Mouse (Mus musculus) stomach, embryonic 14.5 days (tissue): ENCODE measurements around the gene Mast4. TPM values are rescaled to one million over a fixed set of nuclear protein-coding genes. Genes with fewer than 3 reads are reported as not detected.
"Not testable (repeated sequence)": the region's sequence is repeated elsewhere in the genome, so short reads cannot be mapped to it uniquely, and the experiment has no call there.

Source experiments
- ATAC-seq: fragments of 200-750 bp; cut with Nextera tagmentation; 2 replicates; pipeline ENCODE4 v1.8.0; 2017; ENCODE audit warnings: low read depth, moderate TSS enrichment; ENCODE audit not compliant: insufficient number of reproducible peaks, insufficient read depth, low FRiP score
- H3K27ac ChIP-seq: fragments of 300-500 bp; sonication (generic); 2 replicates; pipeline ENCODE4 v1.5.1; 2014; ENCODE audit warnings: mild to moderate bottlenecking, low read length, moderate library complexity, mixed read lengths
- H3K27me3 ChIP-seq: fragments of 300-500 bp; sonication (generic); 2 replicates; pipeline ENCODE4 v1.6.1; 2014; ENCODE audit warnings: low read length, control low read depth, mixed read lengths; ENCODE audit not compliant: control insufficient read depth, insufficient read depth
- H3K36me3 ChIP-seq: fragments of 300-500 bp; sonication (generic); 2 replicates; pipeline ENCODE4 v1.6.1; 2014; ENCODE audit warnings: mild to moderate bottlenecking, control low read depth, low read length, moderate library complexity, mixed read lengths; ENCODE audit not compliant: control insufficient read depth, insufficient read depth
- H3K4me1 ChIP-seq: fragments of 300-500 bp; sonication (generic); 2 replicates; pipeline ENCODE4 v1.6.1; 2014; ENCODE audit warnings: low read length, control low read depth, mixed read lengths; ENCODE audit not compliant: control insufficient read depth, insufficient read depth
- H3K4me2 ChIP-seq: fragments of 300-500 bp; sonication (generic); replicated peaks from 2 replicates; pipeline ENCODE4 v1.6.1; 2014; ENCODE audit warnings: low read depth, low read length, control low read depth
- H3K4me3 ChIP-seq: fragments of 300-500 bp; sonication (generic); 2 replicates; pipeline ENCODE4 v1.5.1; 2014; ENCODE audit warnings: low read depth, low read length, control low read depth
- H3K9ac ChIP-seq: fragments of 300-500 bp; sonication (generic); replicated peaks from 2 replicates; pipeline ENCODE4 v1.6.1; 2014; ENCODE audit warnings: low read depth, mild to moderate bottlenecking, control low read depth, low read length, moderate library complexity, mixed read lengths
- H3K9me3 ChIP-seq: fragments of 300-500 bp; sonication (generic); 2 replicates; pipeline ENCODE4 v1.6.1; 2016; ENCODE audit warnings: low read depth, low read length, control low read depth; ENCODE audit not compliant: control insufficient read depth
- WGBS: fragments of 180-500 bp; shearing (Covaris S2); extraction: QIAGEN DNeasy Blood & Tissue Kit; methylation state at CpG from one replicate; pipeline ENCODE4 v1.1.7; 2014; 5-methylcytosine and 5-hydroxymethylcytosine counted together
- polyA plus RNA-seq: library from polyadenylated mRNA; unstranded; fragments of >200 nt; fragmentation: Nextera tagmentation; extraction: Ambion mirVana; gene quantifications from 2 replicates; pipeline ENCODE4 v1.2.1, GENCODE M21; 2014

Mast4 gene
- polyA plus RNA-seq, 1 experiment from 2014 or later, result 48.0 TPM

DNA sequence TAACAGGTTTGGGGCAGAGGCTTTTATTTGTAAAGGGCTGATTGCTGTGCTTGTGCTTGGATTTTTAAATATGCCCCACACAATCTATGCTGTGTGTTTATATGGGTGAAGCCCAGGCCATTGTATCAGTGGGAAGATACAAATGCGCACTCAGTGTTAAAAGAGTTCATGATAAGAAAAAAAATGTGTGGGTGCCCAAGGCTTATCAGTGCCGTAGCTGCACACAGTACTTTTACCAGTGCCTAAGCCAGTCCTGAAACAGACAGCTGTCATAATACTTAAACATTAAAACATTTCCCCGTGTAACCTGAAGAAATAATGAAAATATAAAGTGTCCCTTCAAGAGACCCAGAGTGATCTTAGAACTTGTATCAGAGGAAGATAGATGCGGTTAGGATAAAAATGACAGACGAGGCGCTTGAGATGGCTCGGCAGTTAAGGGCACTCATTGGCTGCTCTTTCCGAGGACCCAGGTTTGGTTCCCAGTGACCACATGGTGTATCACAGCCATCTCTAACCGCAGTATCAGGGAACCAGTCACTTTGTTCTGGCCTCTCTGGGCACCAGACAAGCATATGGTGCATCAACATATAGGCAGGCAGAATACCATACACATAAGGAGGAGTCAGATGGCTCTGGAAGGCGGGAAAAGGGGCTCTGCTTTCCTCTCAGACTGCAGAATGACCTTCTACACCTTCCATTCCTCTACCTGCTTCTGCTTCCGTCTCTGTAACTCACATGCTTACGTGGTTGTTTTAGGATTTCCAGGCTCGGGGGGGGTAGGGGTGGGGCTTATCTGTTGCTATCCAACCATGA is 594.4 kb downstream of the Mast4 start:
- Histone ChIP-seq H3K4me3 (no peak overlapping the region), H3K4me2 (no peak overlapping the region), H3K4me1 (no peaks in the 10 kb centered on the region), H3K27ac (no peak overlapping the region), H3K27me3 (no peaks in the 10 kb centered on the region), H3K9ac (no peak overlapping the region), H3K9me3 (no peaks in the 10 kb centered on the region), H3K36me3 (peaks cover 56% of the 10 kb centered on the region)
- ATAC-seq, result no peak
- WGBS, result 88% methylated on average over 13 of the region's 13 CpGs

DNA sequence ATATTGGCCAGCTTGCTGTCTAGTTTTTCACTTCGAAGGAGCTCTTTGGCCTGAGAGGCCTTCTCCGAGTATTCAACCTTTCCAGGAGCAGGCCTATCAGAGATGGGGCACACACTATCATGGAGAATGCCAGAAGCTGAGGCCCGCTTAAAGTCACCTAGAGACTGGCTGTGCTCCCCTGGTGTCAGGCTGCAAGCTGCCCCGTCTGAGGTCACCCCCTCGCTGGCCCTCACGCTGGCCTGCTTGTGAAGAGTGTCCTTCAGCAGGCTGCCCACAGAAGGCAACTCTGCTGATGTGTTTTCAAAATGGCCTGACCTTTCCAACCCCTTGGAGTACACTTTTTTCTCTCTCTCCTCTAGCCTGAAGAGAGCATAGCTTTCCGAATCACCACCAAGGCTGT is 596.5 kb downstream of the Mast4 start:
- H3K9ac ChIP-seq, result no peak overlapping the region
- no peaks in the 10 kb centered on the region for H3K27me3 ChIP-seq
- no peaks in the 10 kb centered on the region for H3K9me3 ChIP-seq
- H3K4me2 ChIP-seq, result no peak overlapping the region
- ATAC-seq, result no peak
- no peaks in the 10 kb centered on the region for H3K4me1 ChIP-seq
- H3K27ac ChIP-seq, result no peak overlapping the region
- H3K4me3 ChIP-seq, result no peak overlapping the region
- H3K36me3 ChIP-seq, result peaks cover 59% of the 10 kb centered on the region
- WGBS, result 86% methylated on average over 7 of the region's 7 CpGs

DNA sequence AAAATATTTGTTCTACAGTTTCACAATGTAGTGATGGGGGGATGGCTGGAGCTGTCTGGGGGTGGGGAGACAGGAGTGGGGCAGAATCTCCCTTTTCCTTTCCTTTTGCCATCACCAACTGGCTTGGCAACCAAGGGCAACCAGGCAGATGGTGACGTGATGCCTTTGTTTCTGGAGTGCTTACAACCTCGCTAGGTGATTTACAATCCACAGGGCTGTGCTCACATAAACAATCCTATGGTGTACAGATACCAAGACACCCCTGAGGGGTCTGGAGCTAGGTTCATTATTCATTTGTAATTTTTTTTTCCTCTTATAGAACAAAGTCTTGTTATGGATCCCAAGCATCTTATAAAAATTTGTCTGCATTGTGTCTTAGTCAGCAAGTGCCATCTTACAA is 601.2 kb downstream of the Mast4 start:
- Histone ChIP-seq H3K9ac (no peak overlapping the region), H3K4me3 (no peak overlapping the region), H3K9me3 (no peaks in the 10 kb centered on the region), H3K36me3 (peaks cover 32% of the 10 kb centered on the region), H3K4me2 (no peak overlapping the region), H3K27ac (no peak overlapping the region), H3K4me1 (no peaks in the 10 kb centered on the region), H3K27me3 (no peaks in the 10 kb centered on the region)
- ATAC-seq, result no peak
- WGBS, result 50% methylated on average over 2 of the region's 2 CpGs

DNA sequence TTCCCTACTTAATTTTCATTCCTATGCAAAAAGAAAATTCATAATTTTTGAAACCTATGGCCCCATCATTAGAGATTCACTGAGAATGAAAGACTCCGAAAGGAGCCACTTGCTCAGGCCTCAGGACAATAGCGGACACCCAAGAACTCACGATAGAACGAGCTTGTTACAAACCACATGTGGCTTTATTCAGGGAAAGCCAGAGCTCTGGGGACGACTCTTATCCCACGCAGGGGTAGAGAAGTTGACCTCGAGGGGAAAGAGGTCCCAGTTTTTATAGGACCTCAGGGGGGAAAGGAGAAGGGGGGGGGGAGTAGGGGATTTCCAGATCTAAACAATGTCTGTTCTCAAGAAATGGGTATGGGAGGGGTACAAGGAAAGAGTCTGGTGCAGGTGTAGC is 605.3 kb downstream of the Mast4 start:
- ATAC-seq, H3K9me3 ChIP-seq, H3K4me3 ChIP-seq, H3K9ac ChIP-seq, H3K4me2 ChIP-seq, H3K4me1 ChIP-seq, H3K36me3 ChIP-seq, H3K27ac ChIP-seq, H3K27me3 ChIP-seq: not testable (repeated sequence)
- WGBS, result 68% methylated on average over 7 of the region's 7 CpGs

DNA sequence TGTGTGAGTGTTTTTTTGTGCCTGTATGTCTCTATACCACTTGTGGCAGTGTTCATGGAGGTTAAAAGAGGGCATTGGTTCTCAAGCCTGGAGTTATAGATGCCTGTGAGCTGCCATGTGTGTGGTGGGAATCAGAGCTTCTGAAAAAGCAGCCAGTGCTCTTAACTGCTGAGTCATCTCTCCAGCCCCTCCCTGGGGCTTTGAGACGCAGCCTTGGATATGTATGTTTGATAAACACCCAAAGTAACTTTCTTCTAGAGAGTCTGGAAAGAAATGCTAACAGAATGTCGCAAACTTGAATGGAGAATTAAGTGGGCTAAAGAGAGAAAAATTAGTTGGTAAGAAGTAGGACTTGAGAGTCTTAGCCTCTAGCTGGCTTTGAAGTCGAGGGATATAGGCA is 606.3 kb downstream of the Mast4 start:
- 49% methylated on average over 3 of the region's 3 CpGs for WGBS
- no peaks in the 10 kb centered on the region for H3K9me3 ChIP-seq
- no peak overlapping the region for H3K27ac ChIP-seq
- no peak for ATAC-seq
- no peak overlapping the region for H3K4me2 ChIP-seq
- H3K4me3 ChIP-seq, result no peak overlapping the region
- H3K4me1 ChIP-seq, result no peaks in the 10 kb centered on the region
- no peaks in the 10 kb centered on the region for H3K36me3 ChIP-seq
- H3K27me3 ChIP-seq, result no peaks in the 10 kb centered on the region
- no peak overlapping the region for H3K9ac ChIP-seq

DNA sequence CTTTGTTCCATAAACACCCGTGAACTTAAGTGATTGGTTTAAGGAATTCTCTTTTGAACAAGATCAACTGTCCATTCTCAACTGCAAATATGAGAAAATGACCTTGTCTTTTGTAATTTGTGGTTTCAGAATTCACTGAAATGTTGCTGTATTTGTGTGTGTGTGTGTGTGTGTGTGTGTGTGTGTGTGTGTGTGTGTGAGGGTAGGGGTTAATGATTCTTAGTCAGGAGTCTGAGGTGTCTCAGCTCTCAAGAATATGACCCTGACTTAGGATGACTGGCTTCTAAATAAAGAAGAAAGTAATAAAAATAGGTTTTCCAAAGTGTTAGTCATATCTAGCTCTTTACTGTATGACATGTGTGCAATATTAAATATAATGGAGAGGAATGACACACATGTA is 607.4 kb downstream of the Mast4 start:
- no peak overlapping the region for H3K4me2 ChIP-seq
- no peak overlapping the region for H3K4me3 ChIP-seq
- 85% methylated on average over 1 of the region's 1 CpGs for WGBS
- H3K27me3 ChIP-seq, result no peaks in the 10 kb centered on the region
- no peaks in the 10 kb centered on the region for H3K4me1 ChIP-seq
- ATAC-seq, result no peak
- H3K9me3 ChIP-seq, result no peaks in the 10 kb centered on the region
- no peak overlapping the region for H3K27ac ChIP-seq
- H3K9ac ChIP-seq, result no peak overlapping the region
- no peaks in the 10 kb centered on the region for H3K36me3 ChIP-seq

DNA sequence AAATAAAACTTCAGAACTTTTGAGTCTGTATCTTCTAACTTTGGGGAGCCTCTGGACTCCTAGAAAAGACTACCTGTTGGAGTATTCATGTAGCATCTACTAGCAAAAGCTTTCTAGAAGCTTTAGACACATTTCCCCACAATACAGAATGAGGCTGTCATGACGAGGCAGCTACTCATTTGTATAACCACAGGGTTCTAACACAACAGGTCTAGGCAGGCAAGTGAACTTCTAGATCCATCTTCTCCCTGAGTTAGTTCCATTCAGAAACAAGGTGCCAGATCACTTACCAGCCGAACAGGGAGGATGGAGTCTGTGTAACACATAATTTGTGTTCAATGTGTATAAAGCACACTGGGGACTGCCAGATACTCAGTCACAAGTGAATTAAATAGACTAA is 608.4 kb downstream of the Mast4 start:
- no peak for ATAC-seq
- Histone ChIP-seq H3K4me2 (no peak overlapping the region), H3K4me1 (no peaks in the 10 kb centered on the region), H3K9me3 (no peaks in the 10 kb centered on the region), H3K27me3 (no peaks in the 10 kb centered on the region), H3K4me3 (no peak overlapping the region), H3K36me3 (no peaks in the 10 kb centered on the region), H3K27ac (no peak overlapping the region), H3K9ac (no peak overlapping the region)
- 79% methylated on average over 2 of the region's 2 CpGs for WGBS

DNA sequence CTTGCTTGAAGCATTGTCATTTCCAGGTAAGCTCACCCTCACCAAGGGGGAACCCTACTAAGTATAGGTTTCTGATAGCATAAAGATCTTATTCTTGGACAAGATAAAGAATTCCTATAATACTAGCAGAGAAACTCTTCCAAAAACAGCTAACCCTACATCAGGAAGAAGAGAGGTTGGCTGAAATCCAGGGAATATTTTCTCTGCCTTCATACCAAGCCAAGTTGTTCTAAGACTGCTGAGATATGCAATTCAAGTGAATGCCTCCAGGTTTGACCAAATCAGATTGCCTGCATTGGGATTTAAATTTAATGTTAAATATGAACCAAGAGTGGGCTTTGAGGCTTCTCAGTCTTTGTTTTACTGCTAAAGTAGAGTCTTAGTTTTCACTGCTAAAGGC is 608.9 kb downstream of the Mast4 start:
- H3K9me3 ChIP-seq, result no peaks in the 10 kb centered on the region
- no peaks in the 10 kb centered on the region for H3K36me3 ChIP-seq
- H3K4me1 ChIP-seq, result no peaks in the 10 kb centered on the region
- H3K27me3 ChIP-seq, result no peaks in the 10 kb centered on the region
- ATAC-seq, result no peak
- H3K9ac ChIP-seq, result no peak overlapping the region
- H3K4me3 ChIP-seq, result no peak overlapping the region
- H3K27ac ChIP-seq, result no peak overlapping the region
- no peak overlapping the region for H3K4me2 ChIP-seq

DNA sequence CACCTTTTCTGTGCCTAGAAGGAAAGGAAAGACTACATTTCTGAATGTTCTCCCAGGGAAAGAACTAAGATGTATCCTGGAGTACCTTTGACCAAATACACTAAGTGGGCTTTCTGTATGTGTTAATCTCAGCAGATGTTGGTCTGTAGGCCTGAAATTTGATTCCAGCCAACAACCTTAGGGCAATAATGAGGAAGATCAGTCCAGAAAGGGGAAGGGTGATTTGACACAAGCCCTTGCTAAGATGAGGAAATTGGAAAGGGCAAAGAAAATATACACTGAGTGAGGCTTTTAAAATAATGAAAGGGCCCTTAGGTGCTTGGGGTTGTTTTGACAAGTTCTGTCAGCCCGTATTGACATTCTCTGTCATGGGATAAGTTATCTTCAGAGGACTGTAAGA is 617.3 kb downstream of the Mast4 start:
- H3K4me3 ChIP-seq, result no peak overlapping the region
- H3K4me1 ChIP-seq, result no peaks in the 10 kb centered on the region
- H3K36me3 ChIP-seq, result no peaks in the 10 kb centered on the region
- ATAC-seq, result no peak
- H3K9ac ChIP-seq, result no peak overlapping the region
- no peak overlapping the region for H3K27ac ChIP-seq
- H3K4me2 ChIP-seq, result no peak overlapping the region
- 61% methylated on average over 1 of the region's 1 CpGs for WGBS
- H3K27me3 ChIP-seq, result no peaks in the 10 kb centered on the region
- no peaks in the 10 kb centered on the region for H3K9me3 ChIP-seq
